Mouse (Mus musculus): ENCODE data around the gene Prep.

Gene Prep

GRCm38 (mm10) chr10:45193330-45194310 lies 126.6 kb downstream of the Prep start:
- no peak for DNase-seq

DNA sequence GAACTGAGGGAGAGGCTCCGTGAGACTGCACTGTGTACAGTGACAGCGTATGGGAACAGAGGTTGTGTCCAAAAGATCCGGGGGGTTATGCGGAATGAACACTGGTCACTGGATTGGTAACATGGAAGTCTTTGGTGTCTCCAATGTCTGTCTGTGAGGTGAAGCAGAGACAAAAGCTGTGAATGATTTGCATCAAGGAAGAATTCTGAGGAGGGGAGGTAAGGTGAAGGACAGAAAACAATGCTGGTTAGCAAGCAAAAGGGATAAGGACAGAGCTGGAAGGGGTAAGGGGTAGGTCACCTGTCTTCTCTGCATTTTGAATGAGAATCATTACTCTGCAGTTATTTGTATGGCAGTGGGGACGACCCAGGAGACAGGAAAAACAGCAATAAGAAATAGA lies 127.5 kb downstream of the Prep start:
- no peak for DNase-seq

- no peak for DNase-seq
Measured at GRCm38 (mm10) chr10:45204582-45204981, 137.6 kb downstream of the Prep start.

DNA sequence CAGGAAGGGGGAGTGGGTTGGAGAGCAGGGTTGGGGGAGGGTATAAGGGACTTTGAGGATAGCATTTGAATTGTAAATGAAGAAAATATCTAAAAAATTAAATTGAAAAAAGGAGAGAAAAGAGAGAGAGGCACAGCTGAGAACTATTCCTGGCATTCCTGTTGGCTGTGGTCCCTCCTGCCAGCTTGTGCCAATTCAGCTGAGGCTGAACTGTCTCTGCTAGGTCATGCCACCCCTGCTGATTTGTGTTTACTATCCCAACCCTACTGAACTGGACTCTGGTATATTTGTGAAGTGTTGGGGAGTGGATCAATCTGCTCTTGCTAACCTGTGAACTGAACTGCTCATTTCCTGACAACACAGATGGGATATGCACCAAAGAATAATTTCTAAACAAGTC lies 143.2 kb downstream of the Prep start:
- peak in 1 of 2 experiments; percentile 11 for DNase-seq

DNA sequence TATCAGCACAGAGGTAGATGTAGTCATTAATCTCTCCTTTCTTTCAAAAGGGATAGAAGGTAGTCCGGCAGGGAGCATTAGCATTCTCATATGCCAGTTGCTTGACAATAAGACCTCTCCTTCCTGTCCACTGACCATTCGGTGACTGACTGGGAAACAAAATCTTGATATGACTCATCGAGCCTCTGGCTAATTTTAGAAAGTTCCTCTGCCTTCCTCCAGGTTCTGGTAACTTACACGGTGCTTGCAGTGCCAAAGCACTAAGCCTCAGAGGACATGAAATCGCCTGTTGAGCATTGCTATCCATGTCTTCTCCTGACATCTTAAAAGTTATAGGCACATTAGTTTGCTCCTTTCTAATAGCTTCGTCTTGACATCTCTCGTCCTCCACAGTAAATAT lies 149.7 kb downstream of the Prep start:
- no peak for DNase-seq

Measured in cerebellum, postnatal 25 days (tissue).